Mouse (Mus musculus) heart, embryonic 10.5 days (tissue): Measurements from ENCODE around the gene Safb2. TPM values are rescaled to one million over a fixed set of nuclear protein-coding genes. Genes with fewer than 3 reads are reported as not detected.
"Not testable (repeated sequence)": the region's sequence is repeated elsewhere in the genome, so short reads cannot be mapped to it uniquely, and the experiment has no call there.

Experiments
- DNase-seq: peaks from one replicate; pipeline ENCODE4 v3.0.0-alpha.2; 2017; ENCODE audit warnings: low spot score
- H3K27ac ChIP-seq: fragments of 300-500 bp; sonication (generic); 2 replicates; pipeline ENCODE4 v1.5.1; 2016; ENCODE audit warnings: mild to moderate bottlenecking
- H3K27me3 ChIP-seq: fragments of 300-500 bp; sonication (generic); 2 replicates; pipeline ENCODE4 v1.6.1; 2016; ENCODE audit warnings: mild to moderate bottlenecking; ENCODE audit not compliant: poor library complexity, insufficient read depth, severe bottlenecking
- H3K36me3 ChIP-seq: fragments of 300-500 bp; sonication (generic); 2 replicates; pipeline ENCODE4 v1.6.1; 2016; ENCODE audit warnings: mild to moderate bottlenecking, moderate library complexity
- H3K4me1 ChIP-seq: fragments of 300-500 bp; sonication (generic); 2 replicates; pipeline ENCODE4 v1.6.1; 2016; ENCODE audit warnings: mild to moderate bottlenecking
- H3K4me3 ChIP-seq: fragments of 300-500 bp; sonication (generic); 2 replicates; pipeline ENCODE4 v1.5.1; 2016; ENCODE audit warnings: mild to moderate bottlenecking, moderate library complexity
- H3K9me3 ChIP-seq: fragments of 300-500 bp; sonication (generic); 2 replicates; pipeline ENCODE4 v1.6.1; 2016; ENCODE audit warnings: mild to moderate bottlenecking, moderate library complexity
- WGBS: fragments of 180-500 bp; shearing (Covaris S2); methylation state at CpG from one replicate; pipeline ENCODE4 v1.1.7; 2016; 5-methylcytosine and 5-hydroxymethylcytosine counted together
- polyA plus RNA-seq: library from polyadenylated mRNA; unstranded; fragments of >200 nt; fragmentation: Nextera tagmentation; extraction: Ambion mirVana; gene quantifications from 2 replicates; pipeline ENCODE4 v1.2.1, GENCODE M21; 2016

Safb2 gene
- polyA plus RNA-seq, 1 experiment from 2014 or later: 81.0 TPM

- peaks cover 64% of the 10 kb centered on the region for H3K36me3 ChIP-seq
- peak overlapping the region; percentile 96; the same call in 1 of the 2 replicates for H3K27ac ChIP-seq
- H3K27me3 ChIP-seq: no peaks in the 10 kb centered on the region
- H3K9me3 ChIP-seq: no peaks in the 10 kb centered on the region
- H3K4me1 ChIP-seq: peaks cover 33% of the 10 kb centered on the region
- H3K4me3 ChIP-seq: peak overlapping the region; percentile 86
- DNase-seq: no peak
- 84% methylated on average over 11 of the region's 11 CpGs for WGBS
These were observed 30.9 kb upstream of the Safb2 start for GRCm38 (mm10) chr17:56615136-56615784.

GRCm38 (mm10) chr17:56614391-56615135, 30.2 kb upstream of the Safb2 start:
- peaks cover 57% of the 10 kb centered on the region for H3K36me3 ChIP-seq
- no peak for DNase-seq
- peaks cover 36% of the 10 kb centered on the region for H3K4me1 ChIP-seq
- H3K27me3 ChIP-seq: no peaks in the 10 kb centered on the region
- peak overlapping the region; percentile 96 for H3K27ac ChIP-seq
- H3K9me3 ChIP-seq: no peaks in the 10 kb centered on the region
- 37% methylated on average over 14 of the region's 14 CpGs for WGBS
- peak overlapping the region; percentile 86 for H3K4me3 ChIP-seq

GRCm38 (mm10) chr17:56613893-56614292, 29.5 kb upstream of the Safb2 start:
- under 1% methylated on average over 26 of the region's 26 CpGs for WGBS
- Histone ChIP-seq H3K4me3 (peak overlapping the region; percentile 86), H3K27ac (peak overlapping the region; percentile 96), H3K36me3 (peaks cover 50% of the 10 kb centered on the region), H3K4me1 (peaks cover 37% of the 10 kb centered on the region)
- not testable (repeated sequence) for DNase-seq, H3K27me3 ChIP-seq, H3K9me3 ChIP-seq

- Histone ChIP-seq H3K36me3 (peaks cover 44% of the 10 kb centered on the region), H3K4me1 (peaks cover 42% of the 10 kb centered on the region), H3K9me3 (no peaks in the 10 kb centered on the region), H3K27me3 (no peaks in the 10 kb centered on the region), H3K27ac (peak within 1 kb of the TSS; percentile 96), H3K4me3 (peak within 1 kb of the TSS; percentile 86)
- WGBS: under 1% methylated on average over 52 of the region's 52 CpGs
- DNase-seq: peak; percentile 97
These were observed 29.0 kb upstream of the Safb2 start, which contains the start of gene Rpl36 for GRCm38 (mm10) chr17:56613236-56613844. Gene Rpl36 (plus strand): TSS chr17:56613416.

- H3K4me3 ChIP-seq: peak overlapping the region; percentile 39
- DNase-seq, H3K9me3 ChIP-seq, H3K27me3 ChIP-seq: not testable (repeated sequence)
- H3K4me1 ChIP-seq: peaks cover 46% of the 10 kb centered on the region
- 72% methylated on average over 10 of the region's 10 CpGs for WGBS
- H3K27ac ChIP-seq: peak overlapping the region; percentile 56; the same call in 1 of the 2 replicates
- peaks cover 40% of the 10 kb centered on the region for H3K36me3 ChIP-seq
These were observed 28.2 kb upstream of the Safb2 start for GRCm38 (mm10) chr17:56612565-56612939.

- WGBS: 13% methylated on average over 14 of the region's 14 CpGs
- H3K27ac ChIP-seq: peak overlapping the region; percentile 56
- DNase-seq: peak; percentile 92
- peak overlapping the region; percentile 39 for H3K4me3 ChIP-seq
- H3K36me3 ChIP-seq: peaks cover 41% of the 10 kb centered on the region
- peaks cover 48% of the 10 kb centered on the region for H3K4me1 ChIP-seq
- H3K27me3 ChIP-seq: no peaks in the 10 kb centered on the region
- no peaks in the 10 kb centered on the region for H3K9me3 ChIP-seq
These were observed 27.6 kb upstream of the Safb2 start for GRCm38 (mm10) chr17:56611861-56612564.

GRCm38 (mm10) chr17:56611323-56611722, 26.9 kb upstream of the Safb2 start:
- 74% methylated on average over 2 of the region's 2 CpGs for WGBS
- no peaks in the 10 kb centered on the region for H3K9me3 ChIP-seq
- H3K4me3 ChIP-seq: no peak overlapping the region; the same call in 1 of the 2 replicates
- peaks cover 41% of the 10 kb centered on the region for H3K36me3 ChIP-seq
- H3K27me3 ChIP-seq: no peaks in the 10 kb centered on the region
- peaks cover 44% of the 10 kb centered on the region for H3K4me1 ChIP-seq
- 0 out of 2 replicates have a peak overlapping the region, but pooled peaks have one; percentile 56 for H3K27ac ChIP-seq
- DNase-seq: no peak

GRCm38 (mm10) chr17:56609452-56610171, 25.2 kb upstream of the Safb2 start, which contains the start of gene 2410015M20Rik:
Gene 2410015M20Rik (minus strand): TSS chr17:56609771.
- Histone ChIP-seq H3K36me3 (peaks cover 41% of the 10 kb centered on the region), H3K9me3 (no peaks in the 10 kb centered on the region), H3K27me3 (no peaks in the 10 kb centered on the region), H3K4me1 (peaks cover 35% of the 10 kb centered on the region), H3K4me3 (peak within 1 kb of the TSS; percentile 72), H3K27ac (peak within 1 kb of the TSS; percentile 93)
- peak; percentile 98 for DNase-seq
- WGBS: under 1% methylated on average over 44 of the region's 44 CpGs

GRCm38 (mm10) chr17:56608699-56609098, 24.3 kb upstream of the Safb2 start:
- H3K27me3 ChIP-seq: no peaks in the 10 kb centered on the region
- peak overlapping the region; percentile 72 for H3K4me3 ChIP-seq
- DNase-seq: no peak
- peaks cover 29% of the 10 kb centered on the region for H3K4me1 ChIP-seq
- H3K36me3 ChIP-seq: peaks cover 42% of the 10 kb centered on the region
- WGBS: 46% methylated on average over 5 of the region's 5 CpGs
- peak overlapping the region; percentile 93 for H3K27ac ChIP-seq
- H3K9me3 ChIP-seq: no peaks in the 10 kb centered on the region

GRCm38 (mm10) chr17:56607521-56608062, 23.2 kb upstream of the Safb2 start:
- peaks cover 53% of the 10 kb centered on the region for H3K36me3 ChIP-seq
- 74% methylated on average over 3 of the region's 3 CpGs for WGBS

GRCm38 (mm10) chr17:56605431-56605830, 21.0 kb upstream of the Safb2 start:
- H3K4me1 ChIP-seq: peaks cover 17% of the 10 kb centered on the region
- no peaks in the 10 kb centered on the region for H3K27me3 ChIP-seq
- peaks cover 75% of the 10 kb centered on the region for H3K36me3 ChIP-seq
- no peak for DNase-seq
- no peak overlapping the region for H3K27ac ChIP-seq
- H3K4me3 ChIP-seq: no peak overlapping the region; the same call in 1 of the 2 replicates
- 90% methylated on average over 9 of the region's 9 CpGs for WGBS
- H3K9me3 ChIP-seq: no peaks in the 10 kb centered on the region

More at GRCm38 (mm10) chr17:56607521-56608062, 23.2 kb upstream of the Safb2 start:
- Histone ChIP-seq H3K4me3 (no peak overlapping the region), H3K27me3 (no peaks in the 10 kb centered on the region), H3K4me1 (peaks cover 29% of the 10 kb centered on the region), H3K27ac (no peak overlapping the region), H3K9me3 (no peaks in the 10 kb centered on the region)
- no peak for DNase-seq

- no peak for DNase-seq
- WGBS: 93% methylated on average over 3 of the region's 3 CpGs
- peaks cover 12% of the 10 kb centered on the region for H3K4me1 ChIP-seq
- H3K9me3 ChIP-seq: no peaks in the 10 kb centered on the region
- H3K27ac ChIP-seq: no peak overlapping the region
- H3K36me3 ChIP-seq: peaks cover 85% of the 10 kb centered on the region
- no peak overlapping the region for H3K4me3 ChIP-seq
- no peaks in the 10 kb centered on the region for H3K27me3 ChIP-seq
These were observed 20.0 kb upstream of the Safb2 start for GRCm38 (mm10) chr17:56604422-56604821.
